ENCODE assay signal across 23 mouse cellular contexts in the genomic region with DNA sequence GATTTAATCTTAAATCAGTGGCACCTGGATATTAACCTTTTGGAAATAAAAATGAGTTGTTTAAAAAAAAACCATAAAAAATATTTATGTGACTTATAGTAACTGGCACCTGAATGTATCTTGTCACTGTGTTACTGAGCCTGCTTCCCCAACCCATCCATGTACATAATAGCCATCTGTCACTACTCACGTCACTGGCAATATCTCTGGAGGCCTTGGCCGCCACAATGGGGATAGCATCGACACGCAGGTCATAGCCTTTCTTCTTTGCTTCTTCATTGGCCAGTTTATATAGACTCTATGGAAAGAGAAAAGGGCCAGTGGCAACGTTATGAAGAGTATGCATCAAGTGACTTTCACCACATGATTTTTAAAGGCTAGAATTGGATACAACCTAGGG.
DNase-seq lines count a peak whose midpoint lies in the region; ATAC-seq and TF ChIP-seq lines count a peak whose summit lies in the region.
"Had no signal": no experiment of that assay in that cellular context is flagged by ENCODE, and none has a peak within 500 bp of the region (broad histone marks: within the 10 kb centered on the region; RNA-seq: fewer than 3 reads in every experiment).

No protein-coding gene starts in this region.

- TF ChIP-seq CTCF in midbrain, postnatal 0 days (IDR thresholded peaks at IDR 0.05) = no peak
- no peak for TF ChIP-seq CTCF in cerebellum, adult 2 months (IDR thresholded peaks at IDR 0.05; ENCODE audit: borderline replicate concordance, insufficient read depth, low read depth, low read length)

- no peaks in the 10 kb centered on the region for H3K9me3 ChIP-seq in midbrain, postnatal 0 days (ENCODE audit: low read length)
- H3K9me3 ChIP-seq in midbrain, embryonic 10.5 days (replicated peaks) = no peaks in the 10 kb centered on the region
- H3K9me3 ChIP-seq: embryonic facial prominence, embryonic 13.5 days; forebrain, embryonic 12.5 days; heart, embryonic 15.5 days; hindbrain, embryonic 10.5 days; hindbrain, embryonic 15.5 days had no signal

- peak; percentile 4 for DNase-seq in midbrain, postnatal 0 days (ENCODE audit: low spot score)
- no peak for DNase-seq in midbrain, embryonic 10.5 days (ENCODE audit: low spot score)
- peak; percentile 63 to 83 for DNase-seq in cerebellum, adult 2 months
- peak; percentile 61 to 67 for DNase-seq in cerebellum, postnatal 10 days
- no peak for DNase-seq in embryo, embryonic 10 days (ENCODE audit: low spot score)
- no peak for DNase-seq in frontal cortex, postnatal 25 days (ENCODE audit: low spot score in 2 of 2)
- no peak for DNase-seq in layer of hippocampus, adult 11-12 months (ENCODE audit: low spot score)
- DNase-seq: adrenal gland, adult 8-10 months; adrenal gland, postnatal 36 days; gastrocnemius, adult 2 months; gastrocnemius, postnatal 25 days; heart, postnatal 14 days; kidney, adult 8-10 months had no signal

- no peaks in the 10 kb centered on the region for H3K4me1 ChIP-seq in midbrain, postnatal 0 days (ENCODE audit: insufficient read depth, low read length)
- no peaks in the 10 kb centered on the region for H3K4me1 ChIP-seq in midbrain, embryonic 10.5 days
- H3K4me1 ChIP-seq in cerebellum, adult 2 months (ENCODE audit: control insufficient read depth, insufficient read depth, low read length) = peaks cover 17% of the 10 kb centered on the region
- H3K4me1 ChIP-seq: embryonic facial prominence, embryonic 13.5 days; heart, embryonic 15.5 days; hindbrain, embryonic 10.5 days; hindbrain, embryonic 15.5 days had no signal

- H3K27ac ChIP-seq in midbrain, postnatal 0 days (ENCODE audit: low read depth, low read length) = no peak overlapping the region
- no peak overlapping the region for H3K27ac ChIP-seq in midbrain, embryonic 10.5 days (replicated peaks)
- H3K27ac ChIP-seq in cerebellum, adult 2 months (ENCODE audit: insufficient read depth, low read length) = no peak overlapping the region; the same call in 1 of the 2 replicates
- H3K27ac ChIP-seq: embryonic facial prominence, embryonic 13.5 days; forebrain, embryonic 12.5 days; gastrocnemius, adult 2 months; heart, embryonic 15.5 days; hindbrain, embryonic 10.5 days; hindbrain, embryonic 15.5 days had no signal

- no peak overlapping the region for H3K9ac ChIP-seq in midbrain, postnatal 0 days (replicated peaks; ENCODE audit: low read length, poor library complexity, severe bottlenecking)
- H3K9ac ChIP-seq: embryonic facial prominence, embryonic 13.5 days; forebrain, embryonic 12.5 days; heart, embryonic 15.5 days; hindbrain, embryonic 15.5 days had no signal

- 90% methylated on average over 5 of the region's 5 CpGs for WGBS in midbrain, postnatal 0 days
- WGBS in midbrain, embryonic 10.5 days = 91% methylated on average over 5 of the region's 5 CpGs
- WGBS in cerebellum, adult 2 months = 9% methylated on average over 5 of the region's 5 CpGs

- H3K4me2 ChIP-seq in midbrain, postnatal 0 days (ENCODE audit: low read depth, low read length, poor library complexity, severe bottlenecking) = no peak overlapping the region
- H3K4me2 ChIP-seq: embryonic facial prominence, embryonic 13.5 days; forebrain, embryonic 12.5 days; heart, embryonic 11.5 days; heart, embryonic 15.5 days; hindbrain, embryonic 15.5 days had no signal

- no peak overlapping the region for H3K4me3 ChIP-seq in midbrain, postnatal 0 days (ENCODE audit: low read depth, low read length)
- no peak overlapping the region for H3K4me3 ChIP-seq in midbrain, embryonic 10.5 days
- H3K4me3 ChIP-seq in cerebellum, adult 2 months (replicated peaks; ENCODE audit: insufficient read depth, low read depth, low read length) = no peak overlapping the region
- H3K4me3 ChIP-seq: embryonic facial prominence, embryonic 13.5 days; forebrain, embryonic 12.5 days; gastrocnemius, adult 2 months; heart, embryonic 15.5 days; hindbrain, embryonic 10.5 days; hindbrain, embryonic 15.5 days had no signal

- no peaks in the 10 kb centered on the region for H3K27me3 ChIP-seq in midbrain, postnatal 0 days (ENCODE audit: insufficient read depth, low read length)
- H3K27me3 ChIP-seq in midbrain, embryonic 10.5 days (ENCODE audit: low read depth, poor library complexity, severe bottlenecking) = no peaks in the 10 kb centered on the region
- H3K27me3 ChIP-seq in cerebellum, adult 2 months (ENCODE audit: control insufficient read depth, insufficient read depth, low read length) = no peaks in the 10 kb centered on the region
- H3K27me3 ChIP-seq: CH12.LX; embryonic facial prominence, embryonic 13.5 days; forebrain, embryonic 12.5 days; heart, embryonic 15.5 days; hindbrain, embryonic 15.5 days; Patski had no signal

- TF ChIP-seq POLR2A in cerebellum, adult 2 months (IDR thresholded peaks at IDR 0.05; ENCODE audit: borderline replicate concordance, insufficient read depth, low read length) = no peak

- no peaks in the 10 kb centered on the region for H3K36me3 ChIP-seq in midbrain, postnatal 0 days (ENCODE audit: insufficient read depth, low read length)
- no peaks in the 10 kb centered on the region for H3K36me3 ChIP-seq in midbrain, embryonic 10.5 days
- H3K36me3 ChIP-seq: embryonic facial prominence, embryonic 13.5 days; forebrain, embryonic 12.5 days; heart, embryonic 15.5 days; hindbrain, embryonic 10.5 days; hindbrain, embryonic 15.5 days had no signal

- no peak for ATAC-seq in midbrain, postnatal 0 days (ENCODE audit: low FRiP score)
- ATAC-seq: forebrain, embryonic 16.5 days; intestine, postnatal 0 days; Patski had no signal

Comparison
In these comparisons a context has a peak if more than half of its experiments do, and no peak if none do; other contexts are left out.
1. DNase-seq: peak in midbrain, postnatal 0 days (single experiment), cerebellum, adult 2 months (2 of 2) and cerebellum, postnatal 10 days (2 of 2); none in midbrain, embryonic 10.5 days (single experiment), embryo, embryonic 10 days (single experiment), frontal cortex, postnatal 25 days (0 of 2) and layer of hippocampus, adult 11-12 months (single experiment).